Mouse (Mus musculus): ENCODE results near the gene Loxl3. TPM values are rescaled to one million over a fixed set of nuclear protein-coding genes. Genes with fewer than 3 reads are reported as not detected.

Gene Loxl3
- polyA plus RNA-seq, 1 experiment from 2014 or later: 20.9 TPM

- 51% methylated on average over 7 of the region's 7 CpGs for WGBS
- peak overlapping the region; percentile 48 for H3K27ac ChIP-seq
- no peak overlapping the region for H3K9ac ChIP-seq
- no peak overlapping the region for H3K4me2 ChIP-seq
- no peaks in the 10 kb centered on the region for H3K9me3 ChIP-seq
- H3K36me3 ChIP-seq: no peaks in the 10 kb centered on the region
- H3K27me3 ChIP-seq: no peaks in the 10 kb centered on the region
- 0 out of 2 replicates have a peak, but pooled peaks cover 13% of the 10 kb centered on the region for H3K4me1 ChIP-seq
- no peak overlapping the region for H3K4me3 ChIP-seq
- ATAC-seq (ENCODE audit: insufficient number of reproducible peaks, insufficient read depth, low FRiP score, low TSS enrichment, low read depth): no peak
Measured at GRCm38 (mm10) chr6:83004872-83005271, 29.1 kb upstream of the Loxl3 start.

DNA sequence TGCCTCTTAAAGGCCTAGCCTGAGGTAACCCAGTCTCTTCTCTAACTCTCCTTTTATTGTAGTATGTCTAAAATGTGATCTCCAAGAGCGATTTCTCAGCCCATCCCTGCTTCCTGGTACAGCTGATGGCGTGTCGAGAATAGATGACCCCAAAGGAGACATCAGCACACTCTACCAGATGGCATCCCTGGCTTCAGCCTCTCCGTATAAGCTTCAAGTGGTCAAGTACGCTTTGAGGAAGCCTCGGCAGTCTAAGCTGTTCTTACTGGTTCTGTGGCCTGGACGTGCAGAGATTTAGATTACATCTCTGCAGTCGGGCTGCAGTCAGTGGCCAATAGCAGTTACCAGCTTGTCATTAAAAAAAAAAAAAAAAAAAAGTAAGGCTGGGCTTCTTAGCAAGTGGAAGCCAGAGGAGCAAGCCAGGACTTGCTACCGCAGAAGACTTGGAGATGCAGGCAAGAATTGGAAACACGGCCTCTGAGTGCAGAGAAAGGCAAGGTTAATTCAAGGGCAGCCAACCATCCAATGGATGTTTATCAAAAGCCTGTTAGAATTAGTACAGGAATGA is 28.4 kb upstream of the Loxl3 start:
- Histone ChIP-seq H3K4me2 (no peak overlapping the region), H3K4me3 (no peak overlapping the region), H3K9ac (no peak overlapping the region), H3K9me3 (no peaks in the 10 kb centered on the region), H3K4me1 (0 out of 2 replicates have a peak, but pooled peaks cover 13% of the 10 kb centered on the region), H3K27ac (peak overlapping the region; percentile 48), H3K36me3 (no peaks in the 10 kb centered on the region), H3K27me3 (no peaks in the 10 kb centered on the region)
- WGBS: 69% methylated on average over 10 of the region's 10 CpGs
- ATAC-seq (ENCODE audit: insufficient number of reproducible peaks, insufficient read depth, low FRiP score, low TSS enrichment, low read depth): no peak

DNA sequence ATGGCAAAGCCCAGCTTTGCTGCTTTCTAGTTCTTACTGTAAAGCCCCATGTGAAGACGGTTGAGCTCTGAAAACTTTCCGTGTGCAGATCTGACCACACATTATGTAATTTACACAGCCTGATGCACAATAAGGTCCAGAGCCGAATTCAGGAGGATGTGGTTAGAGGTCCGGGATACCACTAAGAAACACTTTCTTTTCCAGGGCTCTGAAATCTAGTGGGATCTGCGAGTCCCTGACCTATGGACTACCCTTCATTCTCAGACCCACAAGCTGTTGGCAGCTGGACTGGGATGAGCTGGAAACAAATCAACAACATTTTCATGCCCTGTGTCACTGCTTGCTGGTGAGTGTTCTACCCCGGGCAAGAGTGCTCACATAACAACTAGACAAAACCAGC is 27.9 kb upstream of the Loxl3 start:
- H3K9ac ChIP-seq: no peak overlapping the region
- no peak overlapping the region for H3K4me2 ChIP-seq
- H3K27me3 ChIP-seq: no peaks in the 10 kb centered on the region
- no peak overlapping the region for H3K27ac ChIP-seq
- no peaks in the 10 kb centered on the region for H3K9me3 ChIP-seq
- H3K36me3 ChIP-seq: no peaks in the 10 kb centered on the region
- WGBS: 77% methylated on average over 6 of the region's 6 CpGs
- H3K4me3 ChIP-seq: no peak overlapping the region
- no peak for ATAC-seq (ENCODE audit: insufficient number of reproducible peaks, insufficient read depth, low FRiP score, low TSS enrichment, low read depth)
- H3K4me1 ChIP-seq: 0 out of 2 replicates have a peak, but pooled peaks cover 13% of the 10 kb centered on the region

DNA sequence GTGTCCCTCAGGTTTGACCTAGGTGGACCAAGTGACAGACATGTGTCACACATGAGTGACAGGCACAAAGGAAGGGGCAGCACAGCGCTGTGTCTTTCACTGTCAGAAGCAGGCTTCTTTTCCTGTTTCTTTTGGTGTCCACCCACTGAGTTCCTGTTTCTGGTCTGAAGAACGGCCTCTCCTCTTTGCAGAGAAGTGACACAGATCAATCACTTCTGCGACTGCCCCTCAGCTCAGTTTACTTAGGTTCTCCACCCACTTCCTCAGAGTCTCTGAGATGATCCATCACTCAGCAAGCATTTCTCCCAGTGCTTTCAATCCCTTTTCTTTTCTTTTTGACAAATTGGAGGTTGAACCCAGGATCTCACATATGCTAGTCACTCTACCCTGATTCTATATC is 25.3 kb upstream of the Loxl3 start:
- no peak overlapping the region for H3K4me2 ChIP-seq
- no peaks in the 10 kb centered on the region for H3K9me3 ChIP-seq
- H3K27me3 ChIP-seq: no peaks in the 10 kb centered on the region
- 60% methylated on average over 3 of the region's 3 CpGs for WGBS
- H3K9ac ChIP-seq: no peak overlapping the region
- no peak overlapping the region for H3K4me3 ChIP-seq
- no peak for ATAC-seq (ENCODE audit: insufficient number of reproducible peaks, insufficient read depth, low FRiP score, low TSS enrichment, low read depth)
- no peaks in the 10 kb centered on the region for H3K36me3 ChIP-seq
- H3K4me1 ChIP-seq: peaks cover 19% of the 10 kb centered on the region; the same call in 1 of the 2 replicates
- H3K27ac ChIP-seq: no peak overlapping the region

GRCm38 (mm10) chr6:83010010-83010409 is 24.0 kb upstream of the Loxl3 start:
- 55% methylated on average over 7 of the region's 7 CpGs for WGBS
- no peaks in the 10 kb centered on the region for H3K36me3 ChIP-seq
- no peak overlapping the region for H3K9ac ChIP-seq
- ATAC-seq (ENCODE audit: insufficient number of reproducible peaks, insufficient read depth, low FRiP score, low TSS enrichment, low read depth): no peak
- no peak overlapping the region for H3K4me3 ChIP-seq
- no peak overlapping the region for H3K4me2 ChIP-seq
- no peak overlapping the region for H3K27ac ChIP-seq
- H3K4me1 ChIP-seq: peaks cover 17% of the 10 kb centered on the region; the same call in 1 of the 2 replicates
- H3K9me3 ChIP-seq: no peaks in the 10 kb centered on the region
- no peaks in the 10 kb centered on the region for H3K27me3 ChIP-seq

- 84% methylated on average over 7 of the region's 7 CpGs for WGBS
- Histone ChIP-seq H3K4me3 (no peak overlapping the region), H3K4me2 (no peak overlapping the region), H3K9me3 (no peaks in the 10 kb centered on the region), H3K27ac (no peak overlapping the region), H3K4me1 (peaks cover 6% of the 10 kb centered on the region; the same call in 1 of the 2 replicates), H3K27me3 (no peaks in the 10 kb centered on the region), H3K36me3 (no peaks in the 10 kb centered on the region), H3K9ac (no peak overlapping the region)
- no peak for ATAC-seq (ENCODE audit: insufficient number of reproducible peaks, insufficient read depth, low FRiP score, low TSS enrichment, low read depth)
Measured at GRCm38 (mm10) chr6:83011255-83011654, 22.7 kb upstream of the Loxl3 start.

- peaks cover 6% of the 10 kb centered on the region; the same call in 1 of the 2 replicates for H3K4me1 ChIP-seq
- no peaks in the 10 kb centered on the region for H3K36me3 ChIP-seq
- H3K9me3 ChIP-seq: no peaks in the 10 kb centered on the region
- H3K4me3 ChIP-seq: no peak overlapping the region
- H3K9ac ChIP-seq: no peak overlapping the region
- H3K4me2 ChIP-seq: no peak overlapping the region
- H3K27ac ChIP-seq: no peak overlapping the region
- 77% methylated on average over 6 of the region's 6 CpGs for WGBS
- no peaks in the 10 kb centered on the region for H3K27me3 ChIP-seq
- ATAC-seq (ENCODE audit: insufficient number of reproducible peaks, insufficient read depth, low FRiP score, low TSS enrichment, low read depth): no peak
Measured at GRCm38 (mm10) chr6:83011756-83012155, 22.2 kb upstream of the Loxl3 start.

GRCm38 (mm10) chr6:83013444-83013843 is 20.5 kb upstream of the Loxl3 start:
- no peak overlapping the region; the same call in 1 of the 2 replicates for H3K9ac ChIP-seq
- no peak overlapping the region for H3K4me2 ChIP-seq
- ATAC-seq (ENCODE audit: insufficient number of reproducible peaks, insufficient read depth, low FRiP score, low TSS enrichment, low read depth): no peak
- 0 out of 2 replicates have a peak overlapping the region, but pooled peaks have one; percentile 11 for H3K27ac ChIP-seq
- no peaks in the 10 kb centered on the region for H3K27me3 ChIP-seq
- peaks cover 6% of the 10 kb centered on the region; the same call in 1 of the 2 replicates for H3K4me1 ChIP-seq
- no peaks in the 10 kb centered on the region for H3K9me3 ChIP-seq
- no peak overlapping the region for H3K4me3 ChIP-seq
- 67% methylated on average over 5 of the region's 5 CpGs for WGBS
- H3K36me3 ChIP-seq: no peaks in the 10 kb centered on the region

DNA sequence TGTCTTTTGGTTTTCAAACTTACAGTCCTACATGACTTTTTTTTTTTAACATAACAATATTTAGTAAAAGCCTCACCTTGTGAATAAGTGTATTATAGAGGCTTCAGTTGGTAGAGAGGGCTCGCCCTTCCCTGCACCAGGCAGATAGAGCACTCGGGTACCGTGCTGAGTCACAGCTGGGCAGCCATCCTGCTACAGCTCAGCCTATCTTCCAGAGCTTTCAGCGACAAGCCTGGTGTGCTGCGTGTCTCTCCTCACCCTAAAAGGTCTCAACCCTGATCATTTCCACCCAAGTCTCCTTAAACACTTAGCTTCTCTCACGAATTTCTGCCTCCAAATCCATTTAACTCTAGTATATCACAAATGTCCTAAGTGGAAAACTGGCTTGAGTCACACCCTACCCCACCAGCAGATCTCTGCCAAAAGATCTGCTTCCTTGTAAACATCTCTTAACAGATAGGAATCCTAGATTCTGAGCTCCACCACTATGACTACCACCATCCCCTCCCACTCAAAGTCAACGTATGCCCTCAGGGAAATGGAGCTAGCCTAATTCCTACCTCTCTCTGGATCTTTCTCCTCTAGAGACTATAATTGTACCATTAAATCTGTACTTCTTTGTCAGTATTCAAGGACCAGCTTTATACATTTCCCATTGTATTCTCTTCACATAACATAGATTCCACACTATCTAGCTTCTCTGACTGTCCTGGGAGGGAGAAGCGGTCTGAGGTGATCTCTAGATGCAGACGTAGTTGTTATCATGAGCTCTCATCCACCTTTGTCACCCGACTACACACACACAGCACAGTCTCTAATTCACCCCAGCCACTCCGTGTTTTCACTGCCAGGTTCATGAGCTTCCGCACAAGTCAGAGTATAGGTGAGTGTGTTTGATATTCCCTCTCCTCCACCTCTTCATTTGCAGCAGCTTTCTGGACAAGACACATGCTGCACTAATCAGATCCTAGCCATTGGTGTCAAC is 19.2 kb upstream of the Loxl3 start:
- ATAC-seq (ENCODE audit: insufficient number of reproducible peaks, insufficient read depth, low FRiP score, low TSS enrichment, low read depth): no peak
- Histone ChIP-seq H3K4me3 (no peak overlapping the region), H3K27me3 (no peaks in the 10 kb centered on the region), H3K36me3 (no peaks in the 10 kb centered on the region), H3K4me1 (peaks cover 6% of the 10 kb centered on the region; the same call in 1 of the 2 replicates), H3K4me2 (no peak overlapping the region), H3K9me3 (no peaks in the 10 kb centered on the region), H3K9ac (no peak overlapping the region), H3K27ac (peak overlapping the region; percentile 28; the same call in 1 of the 2 replicates)
- WGBS: 68% methylated on average over 12 of the region's 12 CpGs

DNA sequence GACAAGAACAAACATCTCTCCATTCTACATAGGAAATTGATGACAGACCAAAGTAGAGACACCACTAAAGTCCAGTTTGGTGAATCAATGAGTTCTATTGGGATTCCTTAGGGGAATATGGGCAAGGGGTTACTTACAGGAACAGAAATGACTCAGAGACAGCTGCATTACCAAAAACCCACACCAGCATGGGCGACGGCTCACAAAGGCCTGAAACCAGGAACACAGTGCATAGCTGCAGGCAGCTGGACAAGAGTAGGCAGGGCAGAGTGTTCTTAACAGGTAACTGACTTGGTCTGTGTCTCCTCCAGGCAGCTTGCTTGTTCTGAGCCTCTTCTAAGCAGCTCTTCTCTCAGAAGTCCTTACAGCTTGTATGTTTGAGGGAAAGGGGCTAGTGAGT is 18.2 kb upstream of the Loxl3 start:
- Histone ChIP-seq H3K36me3 (no peaks in the 10 kb centered on the region), H3K9ac (no peak overlapping the region), H3K27me3 (no peaks in the 10 kb centered on the region), H3K9me3 (no peaks in the 10 kb centered on the region), H3K4me1 (peaks cover 6% of the 10 kb centered on the region; the same call in 1 of the 2 replicates), H3K4me2 (no peak overlapping the region), H3K27ac (no peak overlapping the region), H3K4me3 (no peak overlapping the region)
- ATAC-seq (ENCODE audit: insufficient number of reproducible peaks, insufficient read depth, low FRiP score, low TSS enrichment, low read depth): no peak
- WGBS: 82% methylated on average over 2 of the region's 2 CpGs

GRCm38 (mm10) chr6:83017190-83017589 is 16.8 kb upstream of the Loxl3 start:
- Histone ChIP-seq H3K4me1 (peaks cover 6% of the 10 kb centered on the region; the same call in 1 of the 2 replicates), H3K4me3 (no peak overlapping the region), H3K27ac (no peak overlapping the region), H3K36me3 (no peaks in the 10 kb centered on the region), H3K9me3 (no peaks in the 10 kb centered on the region), H3K27me3 (no peaks in the 10 kb centered on the region), H3K9ac (no peak overlapping the region), H3K4me2 (no peak overlapping the region)
- ATAC-seq (ENCODE audit: insufficient number of reproducible peaks, insufficient read depth, low FRiP score, low TSS enrichment, low read depth): no peak
- 58% methylated on average over 3 of the region's 3 CpGs for WGBS

Data from embryonic facial prominence, embryonic 13.5 days (tissue).